Mouse (Mus musculus) liver, embryonic 12.5 days (tissue): ENCODE results near the gene Exoc3l2. TPM values are rescaled to one million over a fixed set of nuclear protein-coding genes. Genes with fewer than 3 reads are reported as not detected.

ENCODE experiments used
- ATAC-seq: fragments of 200-750 bp; cut with Nextera tagmentation; 2 replicates; pipeline ENCODE4 v1.8.0; 2017; ENCODE audit warnings: moderate number of reproducible peaks, mild to moderate bottlenecking, moderate library complexity
- H3K27ac ChIP-seq: fragments of 300-500 bp; sonication (generic); 2 replicates; pipeline ENCODE4 v1.5.1; 2016; ENCODE audit warnings: mild to moderate bottlenecking
- H3K27me3 ChIP-seq: fragments of 300-500 bp; sonication (generic); replicated peaks from 2 replicates; pipeline ENCODE4 v1.6.1; 2016; ENCODE audit warnings: mild to moderate bottlenecking, moderate library complexity
- H3K36me3 ChIP-seq: fragments of 300-500 bp; sonication (generic); 2 replicates; pipeline ENCODE4 v1.6.1; 2016; ENCODE audit warnings: mild to moderate bottlenecking, moderate library complexity
- H3K4me1 ChIP-seq: fragments of 300-500 bp; sonication (generic); 2 replicates; pipeline ENCODE4 v1.6.1; 2016
- H3K4me2 ChIP-seq: fragments of 300-500 bp; sonication (generic); 2 replicates; pipeline ENCODE4 v1.6.1; 2016; ENCODE audit warnings: mild to moderate bottlenecking, moderate library complexity
- H3K4me3 ChIP-seq: fragments of 300-500 bp; sonication (generic); 2 replicates; pipeline ENCODE4 v1.5.1; 2016; ENCODE audit warnings: mild to moderate bottlenecking, moderate library complexity
- H3K9ac ChIP-seq: fragments of 300-500 bp; sonication (generic); 2 replicates; pipeline ENCODE4 v1.6.1; 2016; ENCODE audit warnings: mild to moderate bottlenecking, moderate library complexity
- H3K9me3 ChIP-seq: fragments of 300-500 bp; sonication (generic); replicated peaks from 2 replicates; pipeline ENCODE4 v1.6.1; 2016; ENCODE audit warnings: mild to moderate bottlenecking, moderate library complexity
- WGBS: fragments of 180-500 bp; shearing (Covaris S2); methylation state at CpG from one replicate; pipeline ENCODE4 v1.1.7; 2016; ENCODE audit not compliant: insufficient replicate concordance; 5-methylcytosine and 5-hydroxymethylcytosine counted together
- polyA plus RNA-seq: library from polyadenylated mRNA; unstranded; fragments of >200 nt; fragmentation: Nextera tagmentation; extraction: Ambion mirVana; gene quantifications from 2 replicates; pipeline ENCODE4 v1.2.1, GENCODE M21; 2016

Exoc3l2 gene
- polyA plus RNA-seq, 1 experiment from 2014 or later = 3.6 TPM

GRCm38 (mm10) chr7:19532240-19532639 lies 69.1 kb downstream of the Exoc3l2 start:
- 90% methylated on average over 14 of the region's 14 CpGs for WGBS
- H3K27ac ChIP-seq = no peak overlapping the region
- H3K27me3 ChIP-seq = no peaks in the 10 kb centered on the region
- no peaks in the 10 kb centered on the region for H3K9me3 ChIP-seq
- no peak overlapping the region for H3K9ac ChIP-seq
- ATAC-seq = no peak
- no peak overlapping the region for H3K4me3 ChIP-seq
- H3K36me3 ChIP-seq = peaks cover 84% of the 10 kb centered on the region
- no peaks in the 10 kb centered on the region for H3K4me1 ChIP-seq
- no peak overlapping the region for H3K4me2 ChIP-seq

DNA sequence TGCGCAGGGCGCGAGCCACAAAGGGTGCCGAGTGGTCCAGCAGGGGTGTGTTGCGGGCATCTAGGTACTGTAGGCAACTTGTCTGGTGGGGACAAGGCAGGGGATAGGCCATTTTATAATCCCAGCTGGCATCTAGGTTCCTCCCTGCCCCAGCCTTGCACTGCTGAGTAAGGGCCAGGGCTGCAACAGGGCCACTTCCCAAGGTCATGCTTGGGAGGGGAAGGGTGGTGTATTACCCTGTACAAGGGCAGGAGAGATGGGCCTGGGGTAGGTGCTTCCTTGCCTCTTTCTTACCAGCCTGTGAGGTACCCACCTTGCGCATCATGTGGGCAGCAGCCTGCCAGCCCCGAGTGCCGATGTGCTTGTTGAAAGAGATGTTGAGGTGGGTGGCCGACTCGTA lies 71.5 kb downstream of the Exoc3l2 start:
- H3K36me3 ChIP-seq = peaks cover 75% of the 10 kb centered on the region
- H3K9ac ChIP-seq = no peak overlapping the region
- no peak for ATAC-seq
- no peak overlapping the region for H3K4me3 ChIP-seq
- no peaks in the 10 kb centered on the region for H3K27me3 ChIP-seq
- WGBS = 97% methylated on average over 10 of the region's 10 CpGs
- no peaks in the 10 kb centered on the region for H3K4me1 ChIP-seq
- no peaks in the 10 kb centered on the region for H3K9me3 ChIP-seq
- no peak overlapping the region for H3K4me2 ChIP-seq
- H3K27ac ChIP-seq = no peak overlapping the region

DNA sequence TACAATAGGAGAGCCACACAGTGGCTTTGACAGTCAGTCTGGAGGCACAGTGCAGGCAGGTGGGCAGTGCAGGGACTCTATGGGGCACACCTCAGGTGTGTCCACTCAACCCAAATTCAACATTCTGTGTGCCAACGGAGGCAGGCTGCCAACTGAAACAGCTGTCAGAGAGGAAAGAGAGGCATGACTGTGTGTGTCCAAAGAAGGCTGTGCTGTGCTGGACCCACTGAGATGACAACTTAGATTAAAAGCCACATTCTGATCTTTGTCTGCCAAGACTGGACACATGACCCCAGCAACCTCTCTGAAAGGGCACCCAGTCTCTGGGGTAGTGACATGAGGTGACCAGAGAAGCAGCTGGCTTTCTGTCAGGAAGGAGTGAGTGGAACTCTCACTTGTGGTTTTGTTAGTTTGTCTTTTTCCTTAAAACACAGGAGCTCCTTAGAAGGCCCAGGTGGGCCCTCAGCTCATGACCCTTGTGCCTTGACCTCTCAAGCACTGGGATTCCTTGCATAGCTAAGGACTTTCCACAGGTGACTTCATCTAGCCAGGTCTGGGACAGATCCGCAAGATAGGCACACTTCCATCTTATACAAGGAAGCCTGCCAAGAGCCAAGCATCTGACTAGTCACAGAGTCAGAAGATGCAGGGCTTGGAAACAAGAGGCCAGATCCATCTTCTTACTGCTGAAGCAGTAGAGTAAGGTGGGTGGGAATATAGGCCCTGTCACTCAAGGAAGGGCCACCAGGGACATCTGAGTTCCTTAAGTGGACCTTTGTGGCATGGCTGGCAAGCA lies 77.8 kb downstream of the Exoc3l2 start:
- Histone ChIP-seq H3K4me3 (no peak overlapping the region), H3K9ac (no peak overlapping the region), H3K36me3 (peaks cover 28% of the 10 kb centered on the region), H3K4me1 (peaks cover 29% of the 10 kb centered on the region), H3K4me2 (no peak overlapping the region), H3K27ac (no peak overlapping the region), H3K27me3 (no peaks in the 10 kb centered on the region), H3K9me3 (no peaks in the 10 kb centered on the region)
- WGBS = 88% methylated on average over 2 of the region's 2 CpGs
- no peak for ATAC-seq

DNA sequence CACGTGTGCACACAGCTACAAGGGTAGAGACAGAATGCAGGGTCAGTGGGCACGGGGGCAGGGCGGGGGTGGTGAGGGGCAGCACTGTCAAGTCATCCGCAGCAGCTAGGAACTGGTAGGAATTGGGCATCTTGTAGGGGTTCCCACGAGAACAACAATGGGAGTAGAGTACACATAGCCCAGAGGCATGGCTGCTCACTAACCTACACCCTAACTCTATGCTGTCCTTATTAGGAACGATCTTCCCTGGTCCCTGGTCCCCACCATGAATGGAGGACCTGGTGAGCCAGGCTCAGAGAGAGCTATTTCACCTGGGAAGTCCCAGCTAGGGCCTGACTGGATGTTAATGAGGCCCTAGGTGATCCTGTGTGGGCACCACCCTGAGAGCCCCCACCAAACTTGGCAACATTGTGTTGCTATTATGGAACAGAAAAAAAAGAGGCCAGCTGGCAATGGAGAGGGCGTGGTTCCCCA lies 78.6 kb downstream of the Exoc3l2 start:
- H3K27me3 ChIP-seq = no peaks in the 10 kb centered on the region
- 0 out of 2 replicates have a peak, but pooled peaks have one; percentile 9 for ATAC-seq
- H3K4me2 ChIP-seq = no peak overlapping the region
- peaks cover 25% of the 10 kb centered on the region for H3K36me3 ChIP-seq
- no peak overlapping the region for H3K9ac ChIP-seq
- 83% methylated on average over 7 of the region's 7 CpGs for WGBS
- peaks cover 35% of the 10 kb centered on the region for H3K4me1 ChIP-seq
- no peaks in the 10 kb centered on the region for H3K9me3 ChIP-seq
- H3K4me3 ChIP-seq = no peak overlapping the region
- H3K27ac ChIP-seq = no peak overlapping the region

DNA sequence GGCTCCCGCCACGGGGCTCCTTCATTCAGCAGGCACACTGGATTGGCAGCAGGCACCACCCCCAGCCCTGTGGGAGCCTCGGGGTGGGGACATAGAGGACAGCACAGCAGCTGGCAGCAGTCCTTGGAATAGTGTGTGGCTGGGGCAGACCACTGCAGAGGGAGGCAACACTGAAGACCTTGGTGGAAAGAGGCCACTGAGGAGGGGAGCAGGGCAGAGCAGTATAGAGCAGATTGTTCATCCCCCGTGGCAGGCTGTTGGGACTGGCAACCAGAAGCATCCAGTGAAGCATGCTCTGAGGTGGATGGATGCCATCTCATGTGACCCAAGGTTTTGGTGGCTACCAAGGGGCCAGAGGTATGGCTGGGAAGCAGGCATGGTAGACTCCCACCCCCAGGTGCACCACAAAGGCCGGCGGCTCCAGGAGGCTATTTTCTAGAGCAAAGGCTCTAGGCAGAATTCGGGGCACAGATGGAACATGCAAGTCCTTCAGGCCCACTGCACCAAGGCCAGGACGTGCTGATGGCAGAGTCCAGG lies 79.1 kb downstream of the Exoc3l2 start:
- H3K27ac ChIP-seq = no peak overlapping the region
- H3K27me3 ChIP-seq = no peaks in the 10 kb centered on the region
- no peaks in the 10 kb centered on the region for H3K9me3 ChIP-seq
- no peak overlapping the region for H3K4me2 ChIP-seq
- WGBS = 70% methylated on average over 8 of the region's 8 CpGs
- H3K4me1 ChIP-seq = peaks cover 40% of the 10 kb centered on the region
- no peak for ATAC-seq
- H3K9ac ChIP-seq = no peak overlapping the region
- H3K4me3 ChIP-seq = no peak overlapping the region
- peaks cover 23% of the 10 kb centered on the region for H3K36me3 ChIP-seq

GRCm38 (mm10) chr7:19543584-19543983 lies 80.5 kb downstream of the Exoc3l2 start:
- no peak for ATAC-seq
- Histone ChIP-seq H3K9ac (no peak overlapping the region), H3K9me3 (no peaks in the 10 kb centered on the region), H3K4me2 (no peak overlapping the region), H3K4me3 (no peak overlapping the region), H3K4me1 (peaks cover 51% of the 10 kb centered on the region), H3K27ac (no peak overlapping the region), H3K36me3 (peaks cover 30% of the 10 kb centered on the region), H3K27me3 (no peaks in the 10 kb centered on the region)
- 46% methylated on average over 6 of the region's 6 CpGs for WGBS

DNA sequence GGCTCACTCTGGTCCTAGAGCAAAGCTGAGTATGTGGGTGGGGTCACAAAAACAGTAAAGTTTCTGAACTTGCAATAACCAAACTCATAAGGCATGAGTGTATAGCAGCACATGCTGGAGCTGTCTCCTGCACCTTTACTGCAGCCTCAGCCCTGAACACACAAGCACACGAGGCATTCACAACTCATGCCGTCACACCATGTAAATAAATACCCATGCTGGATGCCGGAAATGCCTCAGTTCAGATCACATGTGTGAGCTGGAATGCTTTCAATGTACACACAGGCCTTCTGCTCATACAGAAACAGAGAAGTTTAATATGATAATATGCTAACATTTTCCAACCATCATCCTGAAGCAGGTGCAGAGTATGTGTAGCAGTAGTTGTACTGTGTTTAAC lies 82.9 kb downstream of the Exoc3l2 start:
- Histone ChIP-seq H3K4me3 (no peak overlapping the region), H3K27ac (no peak overlapping the region), H3K9me3 (no peaks in the 10 kb centered on the region), H3K4me2 (no peak overlapping the region), H3K4me1 (peaks cover 52% of the 10 kb centered on the region), H3K36me3 (peaks cover 36% of the 10 kb centered on the region), H3K27me3 (no peaks in the 10 kb centered on the region), H3K9ac (no peak overlapping the region)
- no peak for ATAC-seq
- 81% methylated on average over 3 of the region's 3 CpGs for WGBS

Other genes starting within 250 kb of the Exoc3l2 start
- gene Opa3, start 235.0 kb upstream of the Exoc3l2 start, polyA plus RNA-seq = 22.1 and 23.3 TPM in 2 replicates
- 61.1 and 61.5 TPM in 2 replicates for gene Vasp, start 191.5 kb upstream of the Exoc3l2 start, polyA plus RNA-seq
- not detected in 2 replicates for gene Ppm1n, start 183.3 kb upstream of the Exoc3l2 start, polyA plus RNA-seq
- gene Rtn2, start 180.7 kb upstream of the Exoc3l2 start, polyA plus RNA-seq = 5.1 and 5.6 TPM in 2 replicates
- 0.04 and 0.05 TPM in 2 replicates for gene Fosb, start 153.3 kb upstream of the Exoc3l2 start, polyA plus RNA-seq
- 25.8 and 31.5 TPM in 2 replicates for gene Ercc1, start 118.6 kb upstream of the Exoc3l2 start, polyA plus RNA-seq
- 19.5 and 19.9 TPM in 2 replicates for gene Cd3eap, start 103.8 kb upstream of the Exoc3l2 start, polyA plus RNA-seq
- 1.7 and 1.9 TPM in 2 replicates for gene Ppp1r13l, start 103.6 kb upstream of the Exoc3l2 start, polyA plus RNA-seq
- gene Ercc2, start 81.3 kb upstream of the Exoc3l2 start, polyA plus RNA-seq = 9.9 and 10.9 TPM in 2 replicates
- 0.58 and 1.2 TPM in 2 replicates for gene Klc3, start 59.2 kb upstream of the Exoc3l2 start, polyA plus RNA-seq
- gene Ckm, start 58.6 kb upstream of the Exoc3l2 start, polyA plus RNA-seq = 0.15 and 0.20 TPM in 2 replicates
- 3.8 and 4.2 TPM in 2 replicates for gene Mark4, start 4.5 kb upstream of the Exoc3l2 start, polyA plus RNA-seq
- gene Bloc1s3, start 45.0 kb downstream of the Exoc3l2 start, polyA plus RNA-seq = 2.1 TPM in 2 replicates
- 68.4 and 68.6 TPM in 2 replicates for gene Trappc6a, start 45.1 kb downstream of the Exoc3l2 start, polyA plus RNA-seq
- not detected in 2 replicates for gene Nkpd1, start 54.5 kb downstream of the Exoc3l2 start, polyA plus RNA-seq
- gene Ppp1r37, start 99.7 kb downstream of the Exoc3l2 start, polyA plus RNA-seq = 19.1 and 20.2 TPM in 2 replicates
- gene Zfp296, start 114.0 kb downstream of the Exoc3l2 start, polyA plus RNA-seq = 1.5 TPM in 2 replicates
- 101 TPM in 2 replicates for gene Gemin7, start 114.3 kb downstream of the Exoc3l2 start, polyA plus RNA-seq
- gene Clasrp, start 141.2 kb downstream of the Exoc3l2 start, polyA plus RNA-seq = 23.9 and 24.2 TPM in 2 replicates
- 1.9 and 2.6 TPM in 2 replicates for gene Relb, start 166.1 kb downstream of the Exoc3l2 start, polyA plus RNA-seq
- 75.1 and 75.2 TPM in 2 replicates for gene Clptm1, start 201.7 kb downstream of the Exoc3l2 start, polyA plus RNA-seq
- 389 and 406 TPM in 2 replicates for gene Apoc2, start 214.6 kb downstream of the Exoc3l2 start, polyA plus RNA-seq
- 2.7 and 4.9 TPM in 2 replicates for gene Gm44805, start 218.1 kb downstream of the Exoc3l2 start, polyA plus RNA-seq
- 15.4 and 18.1 TPM in 2 replicates for gene Apoc4, start 218.1 kb downstream of the Exoc3l2 start, polyA plus RNA-seq
- gene Apoc1, start 229.3 kb downstream of the Exoc3l2 start, polyA plus RNA-seq = 190 and 197 TPM in 2 replicates
- 1,254 and 1,289 TPM in 2 replicates for gene Apoe, start 235.9 kb downstream of the Exoc3l2 start, polyA plus RNA-seq